Mouse (Mus musculus) left cerebral cortex, postnatal 25 days (tissue): Measurements from ENCODE around the gene Rbms2. TPM values are rescaled to one million over a fixed set of nuclear protein-coding genes. Genes with fewer than 3 reads are reported as not detected.
A peak's percentile ranks its signal among the peaks of the same experiment; 100 is the strongest.
"Not testable (repeated sequence)": the region's sequence is repeated elsewhere in the genome, so short reads cannot be mapped to it uniquely, and the experiment has no call there.

Experiments used
- DNase-seq, 2 experiments: peaks; one replicate each; pipeline ENCODE4 v3.0.0; 2022; ENCODE audit warnings: low spot score in 2 of 2, mixed read lengths in 1 of 2
- intact Hi-C: fragments of 180-260 bp; cut with DNase I; formaldehyde crosslinking; loops from one replicate; pipeline ENCODE4 v1.15.1; 2025
- total RNA-seq, 2 experiments: library from RNA; stranded (reverse); gene quantifications; 2 replicates each; pipeline ENCODE4 v1.2.3; 2021

Rbms2 gene
- total RNA-seq, 2 experiments from 2014 or later, result 11.3 to 13.5 TPM

- intact Hi-C loops, result loop anchor here (1.0 to 10.0 kb wide), 2 partner anchors 80 to 358 kb away; partner anchors contain the start of gene Smarcc2
- DNase-seq, result no peak
These were observed 83.8 kb downstream of the Rbms2 start for GRCm38 (mm10) chr10:128096313-128096692.

- intact Hi-C loops, result loop anchor here (10.0 kb wide), 1 partner anchor 360 kb away; the partner anchor contains the start of gene Smarcc2
These were observed 85.0 kb downstream of the Rbms2 start for GRCm38 (mm10) chr10:128095003-128095636.

GRCm38 (mm10) chr10:128094340-128094968, 85.6 kb downstream of the Rbms2 start:
- intact Hi-C loops, result loop anchor here (10.0 kb wide), 1 partner anchor 360 kb away; the partner anchor contains the start of gene Smarcc2

More at GRCm38 (mm10) chr10:128095003-128095636, 85.0 kb downstream of the Rbms2 start:
- no peak for DNase-seq

GRCm38 (mm10) chr10:128093496-128094294, 86.4 kb downstream of the Rbms2 start:
- no peak for DNase-seq

More at GRCm38 (mm10) chr10:128094340-128094968, 85.6 kb downstream of the Rbms2 start:
- peak; percentile 51 to 71 for DNase-seq

GRCm38 (mm10) chr10:128092506-128093495, 87.3 kb downstream of the Rbms2 start:
- DNase-seq, result peak; percentile 62 to 78
- intact Hi-C loops, result loop anchor here (2.0 to 10.0 kb wide), 2 partner anchors 96 to 362 kb away; partner anchors contain the start of gene Smarcc2

More at GRCm38 (mm10) chr10:128093496-128094294, 86.4 kb downstream of the Rbms2 start:
- intact Hi-C loops, result loop anchor here (2.0 to 10.0 kb wide), 2 partner anchors 95 to 361 kb away; partner anchors contain the start of gene Smarcc2

- intact Hi-C loops, result loop anchor here (2.0 to 10.0 kb wide), 2 partner anchors 97 to 363 kb away; partner anchors contain the start of gene Smarcc2
- peak; percentile 24 to 38 for DNase-seq
These were observed 88.3 kb downstream of the Rbms2 start, which contains the start of gene Baz2a for GRCm38 (mm10) chr10:128091564-128092505. Gene Baz2a, plus strand, starts transcription at chr10:128091577.

GRCm38 (mm10) chr10:128090651-128091563, 89.2 kb downstream of the Rbms2 start:
- intact Hi-C loops, result loop anchor here (10.0 kb wide), 1 partner anchor 364 kb away; the partner anchor contains the start of gene Smarcc2
- DNase-seq, result peak; percentile 82 to 91

GRCm38 (mm10) chr10:128089842-128090241, 90.3 kb downstream of the Rbms2 start:
- no peak for DNase-seq
- intact Hi-C loops, result loop anchor here (10.0 kb wide), 1 partner anchor 365 kb away; the partner anchor contains the start of gene Smarcc2

- intact Hi-C loops, result no loop called here
- DNase-seq, result no peak
These were observed 91.9 kb downstream of the Rbms2 start for GRCm38 (mm10) chr10:128088181-128088580.

- intact Hi-C loops, DNase-seq: not testable (repeated sequence)
These were observed 92.9 kb downstream of the Rbms2 start for GRCm38 (mm10) chr10:128087216-128087615.

GRCm38 (mm10) chr10:128086391-128086790, 93.7 kb downstream of the Rbms2 start:
- no peak for DNase-seq

GRCm38 (mm10) chr10:128084160-128084559, 95.9 kb downstream of the Rbms2 start:
- DNase-seq, result no peak
- intact Hi-C loops, result no loop called here

More at GRCm38 (mm10) chr10:128086391-128086790, 93.7 kb downstream of the Rbms2 start:
- intact Hi-C loops, result no loop called here

- intact Hi-C loops, result loop anchor here (2.0 kb wide), 1 partner anchor 25 kb away; the partner anchor contains the start of gene Ptges3
- peak in 1 of 2 experiments; percentile 39 for DNase-seq
These were observed 96.4 kb downstream of the Rbms2 start for GRCm38 (mm10) chr10:128083688-128084087.

- intact Hi-C loops, result loop anchor here (2.0 kb wide), 1 partner anchor 24 kb away; the partner anchor contains the start of gene Ptges3
- peak; percentile 99 to 100 for DNase-seq
These were observed 97.1 kb downstream of the Rbms2 start, which contains the start of gene Atp5b for GRCm38 (mm10) chr10:128082880-128083421. Gene Atp5b, plus strand, starts transcription at chr10:128083273.

GRCm38 (mm10) chr10:128082477-128082808, 97.7 kb downstream of the Rbms2 start:
- no peak for DNase-seq
- intact Hi-C loops, result loop anchor here (2.0 kb wide), 1 partner anchor 24 kb away; the partner anchor contains the start of gene Ptges3
